Mouse (Mus musculus) CH12.LX (cell line): Measurements from ENCODE around the gene Togaram2. TPM values are rescaled to one million over a fixed set of nuclear protein-coding genes. Genes with fewer than 3 reads are reported as not detected.

Experiments
- DNase-seq: peaks from one replicate; pipeline ENCODE4 v3.0.0-alpha.2; 2013; ENCODE audit errors: extremely low read depth
- H3K27ac ChIP-seq: 2 replicates; pipeline ENCODE4 v1.5.1; 2012; ENCODE audit warnings: low read depth, mild to moderate bottlenecking, control low read depth, moderate library complexity; ENCODE audit not compliant: insufficient read depth
- H3K27me3 ChIP-seq: replicated peaks from 2 replicates; pipeline ENCODE3; 2012; ENCODE audit warnings: inconsistent platforms
- H3K36me3 ChIP-seq, 2 experiments: replicated peaks in 1 of 2; 2 replicates each; pipeline versions ENCODE3 to v1.6.1; 2012; ENCODE audit warnings: inconsistent platforms in 1 of 2, low read length in 1 of 2, mild to moderate bottlenecking in 1 of 2, mixed read lengths in 1 of 2, moderate library complexity in 1 of 2; ENCODE audit not compliant: control insufficient read depth in 1 of 2, insufficient read depth in 1 of 2
- H3K4me1 ChIP-seq, 2 experiments: 2 replicates each; pipeline ENCODE4 v1.6.1; 2012; ENCODE audit warnings: inconsistent platforms in 1 of 2, moderate library complexity in 1 of 2; ENCODE audit not compliant: insufficient read depth in 2 of 2, control insufficient read depth in 1 of 2
- H3K4me2 ChIP-seq: 2 replicates; pipeline ENCODE4 v1.6.1; 2012; ENCODE audit warnings: low read depth, mild to moderate bottlenecking, control low read depth; ENCODE audit not compliant: poor library complexity, insufficient read depth, severe bottlenecking
- H3K4me3 ChIP-seq, 3 experiments: fragments of 150-350 bp in 1 of 3; sonication (generic) in 1 of 3; replicated peaks in 1 of 3; 2 replicates each; pipeline versions ENCODE3 to v1.5.1; 2011 to 2012; ENCODE audit warnings: low read depth in 2 of 3, low read length in 2 of 3, mild to moderate bottlenecking in 2 of 3, moderate library complexity in 2 of 3, control low read depth in 1 of 3, improper control_type of control experiment in 1 of 3, inconsistent platforms in 1 of 3, mixed read lengths in 1 of 3; ENCODE audit not compliant: poor library complexity in 1 of 3
- H3K79me2 ChIP-seq: replicated peaks from 2 replicates; pipeline ENCODE4 v1.6.1; 2012; ENCODE audit warnings: mild to moderate bottlenecking, moderate library complexity; ENCODE audit not compliant: control insufficient read depth, poor library complexity, insufficient read depth, severe bottlenecking; ENCODE audit errors: extremely low read depth
- H3K9ac ChIP-seq: 2 replicates; pipeline ENCODE4 v1.6.1; 2012; ENCODE audit warnings: low read depth, mild to moderate bottlenecking, control low read depth, moderate library complexity; ENCODE audit not compliant: insufficient read depth
- H3K9me3 ChIP-seq: replicated peaks from 2 replicates; pipeline ENCODE3; 2012; ENCODE audit warnings: low read length, inconsistent platforms, mixed read lengths
- BHLHE40 ChIP-seq: IDR thresholded peaks from 2 replicates; pipeline ENCODE4 v1.6.1; 2011; ENCODE audit warnings: mild to moderate bottlenecking, low read depth, low read length, improper control_type of control experiment
- CHD2 ChIP-seq: IDR thresholded peaks from 2 replicates; pipeline ENCODE4 v1.6.1; 2011; ENCODE audit warnings: low read length, improper control_type of control experiment
- CTCF ChIP-seq, 2 experiments: IDR thresholded peaks in 1 of 2; conservative IDR thresholded peaks in 1 of 2; 2 replicates each; pipeline ENCODE4 v1.5.1; 2011 to 2012; ENCODE audit warnings: low read depth in 2 of 2, low read length in 2 of 2, improper control_type of control experiment in 1 of 2, inconsistent platforms in 1 of 2, mild to moderate bottlenecking in 1 of 2, moderate library complexity in 1 of 2
- E2F4 ChIP-seq: IDR thresholded peaks from 2 replicates; pipeline ENCODE4 v1.6.1; 2011; ENCODE audit warnings: low read depth, low read length, improper control_type of control experiment; ENCODE audit not compliant: insufficient replicate concordance
- EP300 ChIP-seq: IDR thresholded peaks from 2 replicates; pipeline ENCODE4 v1.6.1; 2011; ENCODE audit warnings: low read length, improper control_type of control experiment
- GABPA ChIP-seq: IDR thresholded peaks from 2 replicates; pipeline ENCODE4 v1.6.1; 2012; ENCODE audit warnings: low read depth, low read length, improper control_type of control experiment, inconsistent platforms; ENCODE audit not compliant: insufficient replicate concordance
- HCFC1 ChIP-seq: IDR thresholded peaks from 2 replicates; pipeline ENCODE4 v1.6.1; 2012; ENCODE audit warnings: low read depth, mild to moderate bottlenecking, inconsistent platforms, low read length, improper control_type of control experiment
- IRF4 ChIP-seq: IDR thresholded peaks from 2 replicates; pipeline ENCODE4 v1.6.1; 2014; ENCODE audit warnings: low read depth, mild to moderate bottlenecking, inconsistent platforms, low read length, improper control_type of control experiment
- JUN ChIP-seq: IDR thresholded peaks from 2 replicates; pipeline ENCODE4 v1.6.1; 2011; ENCODE audit warnings: low read depth, mild to moderate bottlenecking, low read length, improper control_type of control experiment, moderate library complexity; ENCODE audit not compliant: insufficient read depth
- KAT2A ChIP-seq: IDR thresholded peaks from 2 replicates; pipeline ENCODE4 v1.6.1; 2012; ENCODE audit warnings: low read length, improper control_type of control experiment, inconsistent platforms; ENCODE audit not compliant: insufficient replicate concordance
- MAFK ChIP-seq: IDR thresholded peaks from 2 replicates; pipeline ENCODE4 v1.6.1; 2011; ENCODE audit warnings: low read length, improper control_type of control experiment; ENCODE audit not compliant: insufficient replicate concordance
- MAX ChIP-seq: IDR thresholded peaks from 2 replicates; pipeline ENCODE4 v1.6.1; 2011; ENCODE audit warnings: low read length, improper control_type of control experiment
- MAZ ChIP-seq: IDR thresholded peaks from 2 replicates; pipeline ENCODE4 v1.6.1; 2012; ENCODE audit warnings: low read depth, mild to moderate bottlenecking, inconsistent platforms, low read length, improper control_type of control experiment, moderate library complexity
- MXI1 ChIP-seq: IDR thresholded peaks from 2 replicates; pipeline ENCODE4 v1.6.1; 2011; ENCODE audit warnings: mild to moderate bottlenecking, low read depth, low read length, improper control_type of control experiment
- MYC ChIP-seq: IDR thresholded peaks from 2 replicates; pipeline ENCODE4 v1.6.1; 2011; ENCODE audit warnings: low read depth, mild to moderate bottlenecking, improper control_type of control experiment, low read length
- NELFE ChIP-seq: IDR thresholded peaks from 2 replicates; pipeline ENCODE4 v1.6.1; 2011; ENCODE audit warnings: low read depth, low read length, improper control_type of control experiment
- NRF1 ChIP-seq: IDR thresholded peaks from 2 replicates; pipeline ENCODE4 v1.6.1; 2014; ENCODE audit warnings: low read depth, mild to moderate bottlenecking, inconsistent platforms, low read length, improper control_type of control experiment, moderate library complexity
- PAX5 ChIP-seq: IDR thresholded peaks from 2 replicates; pipeline ENCODE4 v1.6.1; 2012; ENCODE audit warnings: low read length, inconsistent platforms, mixed read lengths
- POLR2AphosphoS2 ChIP-seq: IDR thresholded peaks from 2 replicates; pipeline ENCODE4 v1.6.1; 2011; ENCODE audit warnings: low read depth, low read length, improper control_type of control experiment
- RAD21 ChIP-seq: IDR thresholded peaks from 2 replicates; pipeline ENCODE4 v1.6.1; 2011; ENCODE audit warnings: low read depth, mild to moderate bottlenecking, low read length, improper control_type of control experiment, moderate library complexity
- RCOR1 ChIP-seq: conservative IDR thresholded peaks from 2 replicates; pipeline ENCODE4 v1.6.1; 2012; ENCODE audit warnings: low read depth, mild to moderate bottlenecking, inconsistent platforms, low read length, improper control_type of control experiment
- SIN3A ChIP-seq: IDR thresholded peaks from 2 replicates; pipeline ENCODE4 v1.6.1; 2012; ENCODE audit warnings: low read length, improper control_type of control experiment, inconsistent platforms
- SMC3 ChIP-seq: IDR thresholded peaks from 2 replicates; pipeline ENCODE4 v1.6.1; 2011; ENCODE audit warnings: low read depth, low read length, improper control_type of control experiment
- TCF12 ChIP-seq: IDR thresholded peaks from 2 replicates; pipeline ENCODE4 v1.6.1; 2014; ENCODE audit warnings: low read depth, mild to moderate bottlenecking, inconsistent platforms, low read length, improper control_type of control experiment
- UBTF ChIP-seq: IDR thresholded peaks from 2 replicates; pipeline ENCODE4 v1.6.1; 2012; ENCODE audit warnings: low read depth, mild to moderate bottlenecking, inconsistent platforms, low read length, improper control_type of control experiment, moderate library complexity
- USF1 ChIP-seq: IDR thresholded peaks from 2 replicates; pipeline ENCODE4 v1.6.1; 2014; ENCODE audit warnings: low read depth, mild to moderate bottlenecking, inconsistent platforms, low read length, improper control_type of control experiment
- USF2 ChIP-seq: conservative IDR thresholded peaks from 2 replicates; pipeline ENCODE4 v1.6.1; 2011; ENCODE audit warnings: low read depth, low read length, improper control_type of control experiment
- ZC3H11A ChIP-seq: IDR thresholded peaks from 2 replicates; pipeline ENCODE4 v1.6.1; 2012; ENCODE audit warnings: low read depth, mild to moderate bottlenecking, inconsistent platforms, low read length, improper control_type of control experiment
- ZKSCAN1 ChIP-seq: IDR thresholded peaks from 2 replicates; pipeline ENCODE4 v1.6.1; 2012; ENCODE audit warnings: low read depth, inconsistent platforms, low read length, improper control_type of control experiment, borderline replicate concordance
- ZMIZ1 ChIP-seq: IDR thresholded peaks from 2 replicates; pipeline ENCODE4 v1.6.1; 2012; ENCODE audit warnings: low read depth, mild to moderate bottlenecking, inconsistent platforms, low read length, improper control_type of control experiment
- dilution Hi-C: fragments of 300-500 bp; cut with MboI; formaldehyde crosslinking; loops from 2 replicates; pipeline ENCODE4 v1.14.3; 2020; ENCODE audit warnings: low sequenced_read_pairs; ENCODE audit not compliant: extremely low pct_unique_long_range_greater_than_20kb, extremely low pct_ligation_motif_present
- in situ Hi-C: fragments of 300-500 bp; cut with MboI; formaldehyde crosslinking; loops from 3 replicates; pipeline ENCODE4 v1.14.3; 2019; ENCODE audit warnings: low sequenced_read_pairs, low pct_ligation_motif_present, low pct_unique_long_range_greater_than_20kb, mixed read lengths
- polyA plus RNA-seq: library from polyadenylated mRNA; unstranded; fragments of >175 nt; gene quantifications from 2 replicates; pipeline ENCODE4 v1.2.1, GENCODE M21; 2012; ENCODE audit warnings: low read depth; ENCODE audit not compliant: insufficient read length
- total RNA-seq, 2 experiments: library from RNA; depleted of rRNA; stranded (reverse); fragments of 300-350 nt in 1 of 2; fragments of >200 nt in 1 of 2; gene quantifications; 2 replicates each; pipeline ENCODE4 v1.2.3; 2012 to 2014

Gene Togaram2
- total and polyA plus RNA-seq, 3 experiments = 0.76 to 19.6 (median 2.6) TPM

DNA sequence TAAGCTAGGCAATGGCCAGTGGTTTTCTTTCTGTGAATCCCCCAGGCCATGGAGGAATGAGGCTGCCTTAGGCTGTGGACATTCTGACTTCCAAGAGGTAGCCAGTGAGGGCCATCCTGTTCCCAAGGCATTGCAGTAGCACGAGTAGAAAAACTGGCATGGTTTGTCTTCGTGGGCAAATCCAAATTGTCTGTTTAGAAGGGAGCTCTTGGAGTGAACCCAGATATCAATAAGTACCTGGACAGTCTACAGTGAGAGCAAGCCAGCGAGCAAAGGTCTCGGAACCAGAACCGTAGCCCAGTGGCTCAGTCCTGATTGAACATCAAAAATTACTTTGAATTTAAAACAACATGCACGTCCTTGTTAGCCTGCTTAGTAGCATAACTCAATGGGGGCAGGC lies 10.2 kb downstream of the Togaram2 start:
- Histone ChIP-seq H3K4me1 (peaks cover 25 to 76% of the 10 kb centered on the region in 2 experiments), H3K27me3 (no peaks in the 10 kb centered on the region), H3K79me2 (no peaks in the 10 kb centered on the region), H3K27ac (peak overlapping the region; percentile 90; the same call in 1 of the 2 replicates), H3K9me3 (no peaks in the 10 kb centered on the region), H3K9ac (no peak overlapping the region), H3K4me3 (no peak overlapping the region), H3K36me3 (no peaks in the 10 kb centered on the region), H3K4me2 (no peak overlapping the region)
- in situ Hi-C loops = no loop called here
- DNase-seq = no peak
- TF ChIP-seq ZC3H11A (no peak), RAD21 (no peak), HCFC1 (no peak), SIN3A (no peak), TCF12 (no peak), JUN (no peak), MAZ (no peak), GABPA (no peak), MAX (no peak), POLR2AphosphoS2 (no peak), MYC (no peak), CHD2 (no peak), SMC3 (no peak), IRF4 (no peak), NELFE (no peak), RCOR1 (no peak), PAX5 (no peak), CTCF (conservative IDR thresholded peaks at IDR 0.05 in 1 of 2, IDR thresholded peaks at IDR 0.05 in 1 of 2; ENCODE audit: low read depth in 2 of 2, low read length in 2 of 2) (no peak), ZKSCAN1 (no peak), ZMIZ1 (no peak)
- dilution Hi-C loops = no loop called here

DNA sequence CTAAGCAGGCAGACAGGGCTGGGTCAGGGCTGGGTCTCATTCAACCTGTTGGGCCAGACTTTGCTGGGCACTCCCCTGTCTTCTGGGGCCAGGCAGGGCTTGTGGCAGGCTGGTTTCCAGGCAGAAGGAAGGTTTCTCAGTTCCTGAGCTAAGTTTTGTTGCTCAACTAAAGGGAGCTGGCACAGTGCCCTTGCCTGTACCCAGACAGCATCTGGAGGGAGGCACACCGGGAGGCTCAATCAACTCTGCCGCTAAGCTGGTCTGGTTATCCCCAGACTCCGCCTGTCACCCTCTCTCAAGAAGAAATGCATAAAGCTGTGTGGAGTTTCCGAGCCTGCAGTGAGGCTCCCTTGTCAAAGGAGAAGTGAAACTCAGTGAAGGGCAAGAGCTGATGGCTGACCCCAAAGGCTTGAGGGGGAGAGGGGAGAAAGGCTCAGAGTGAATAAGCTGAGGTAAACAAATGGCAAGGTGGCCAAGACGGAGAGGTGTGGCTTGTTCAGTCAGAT lies 11.1 kb downstream of the Togaram2 start:
- Histone ChIP-seq H3K36me3 (no peaks in the 10 kb centered on the region), H3K9me3 (no peaks in the 10 kb centered on the region), H3K4me3 (no peak overlapping the region), H3K4me2 (peak overlapping the region; percentile 79), H3K27ac (peak overlapping the region; percentile 90), H3K4me1 (peaks cover 25 to 84% of the 10 kb centered on the region in 2 experiments), H3K27me3 (no peaks in the 10 kb centered on the region), H3K79me2 (no peaks in the 10 kb centered on the region), H3K9ac (peak overlapping the region; percentile 43; the same call in 1 of the 2 replicates)
- DNase-seq = peak; percentile 92
- in situ Hi-C loops = no loop called here
- dilution Hi-C loops = no loop called here
- peak; percentile 91 for TF ChIP-seq UBTF
- TF ChIP-seq MYC = peak; percentile 62; the same call in 1 of the 2 replicates
- no peak for TF ChIP-seq ZKSCAN1
- TF ChIP-seq KAT2A = no peak
- TF ChIP-seq BHLHE40 = peak; percentile 61; the same call in 1 of the 2 replicates
- peak; percentile 95 for TF ChIP-seq RCOR1
- TF ChIP-seq ZMIZ1 = peak; percentile 28
- 0 out of 2 replicates have a peak, but pooled peaks have one; percentile 26 for TF ChIP-seq MAZ
- TF ChIP-seq GABPA = no peak
- TF ChIP-seq IRF4 = peak; percentile 100
- peak; percentile 35; the same call in 1 of the 2 replicates for TF ChIP-seq MXI1
- TF ChIP-seq HCFC1 = 0 out of 2 replicates have a peak, but pooled peaks have one; percentile 36
- no peak for TF ChIP-seq E2F4
- TF ChIP-seq RAD21 = no peak; the same call in 1 of the 2 replicates
- peak; percentile 22; the same call in 1 of the 2 replicates for TF ChIP-seq SMC3
- TF ChIP-seq NRF1 = no peak
- peak; percentile 58; the same call in 1 of the 2 replicates for TF ChIP-seq MAFK
- TF ChIP-seq USF1 = no peak
- TF ChIP-seq CHD2 = peak; percentile 73
- no peak for TF ChIP-seq USF2
- TF ChIP-seq EP300 = peak; percentile 97
- peak; percentile 61 for TF ChIP-seq MAX
- peak; percentile 79 for TF ChIP-seq TCF12
